Mouse (Mus musculus) midbrain, embryonic 16.5 days (tissue): ENCODE data around the gene Id2. TPM values are rescaled to one million over a fixed set of nuclear protein-coding genes. Genes with fewer than 3 reads are reported as not detected.

Experiments used
- ATAC-seq: fragments of 200-750 bp; cut with Nextera tagmentation; 2 replicates; pipeline ENCODE4 v1.8.0; 2017; ENCODE audit warnings: moderate TSS enrichment
- H3K27ac ChIP-seq: fragments of 300-500 bp; sonication (generic); 2 replicates; pipeline ENCODE4 v1.5.1; 2014; ENCODE audit warnings: mild to moderate bottlenecking, low read length, mixed read lengths
- H3K27me3 ChIP-seq: fragments of 300-500 bp; sonication (generic); 2 replicates; pipeline ENCODE4 v1.6.1; 2014; ENCODE audit warnings: low read depth, low read length, mixed read lengths; ENCODE audit not compliant: control insufficient read depth, insufficient read depth
- H3K36me3 ChIP-seq: fragments of 300-500 bp; sonication (generic); 2 replicates; pipeline ENCODE4 v1.6.1; 2014; ENCODE audit warnings: mild to moderate bottlenecking, low read length, moderate library complexity, mixed read lengths; ENCODE audit not compliant: control insufficient read depth, insufficient read depth
- H3K4me1 ChIP-seq: fragments of 300-500 bp; sonication (generic); 2 replicates; pipeline ENCODE4 v1.6.1; 2014; ENCODE audit warnings: mild to moderate bottlenecking, low read length, mixed read lengths; ENCODE audit not compliant: control insufficient read depth, insufficient read depth
- H3K4me2 ChIP-seq: fragments of 300-500 bp; sonication (generic); 2 replicates; pipeline ENCODE4 v1.6.1; 2014; ENCODE audit warnings: mild to moderate bottlenecking, low read length, mixed read lengths
- H3K4me3 ChIP-seq: fragments of 300-500 bp; sonication (generic); 2 replicates; pipeline ENCODE4 v1.5.1; 2014; ENCODE audit warnings: low read depth, mild to moderate bottlenecking, low read length, moderate library complexity, mixed read lengths
- H3K9ac ChIP-seq: fragments of 300-500 bp; sonication (generic); 2 replicates; pipeline ENCODE4 v1.6.1; 2014; ENCODE audit warnings: low read depth, low read length, mixed read lengths
- H3K9me3 ChIP-seq: fragments of 300-500 bp; sonication (generic); replicated peaks from 2 replicates; pipeline ENCODE4 v1.6.1; 2014; ENCODE audit warnings: mild to moderate bottlenecking, low read length, mixed read lengths; ENCODE audit not compliant: control insufficient read depth, poor library complexity, severe bottlenecking
- WGBS: fragments of 180-500 bp; shearing (Covaris S2); extraction: QIAGEN DNeasy Blood & Tissue Kit; methylation state at CpG from one replicate; pipeline ENCODE4 v1.1.7; 2014; 5-methylcytosine and 5-hydroxymethylcytosine counted together
- polyA plus RNA-seq: library from polyadenylated mRNA; unstranded; fragments of >200 nt; fragmentation: Nextera tagmentation; extraction: Ambion mirVana; gene quantifications from 2 replicates; pipeline ENCODE4 v1.2.1, GENCODE M21; 2015

Gene Id2
- polyA plus RNA-seq, 1 experiment from 2014 or later = 176 TPM

- no peak overlapping the region for H3K4me2 ChIP-seq
- no peaks in the 10 kb centered on the region for H3K36me3 ChIP-seq
- H3K9ac ChIP-seq = no peak overlapping the region
- ATAC-seq = no peak
- no peaks in the 10 kb centered on the region for H3K9me3 ChIP-seq
- no peaks in the 10 kb centered on the region for H3K4me1 ChIP-seq
- H3K27ac ChIP-seq = no peak overlapping the region
- WGBS = 95% methylated on average over 1 of the region's 1 CpGs
- H3K27me3 ChIP-seq = no peaks in the 10 kb centered on the region
- H3K4me3 ChIP-seq = no peak overlapping the region
These were observed 17.5 kb upstream of the Id2 start for GRCm38 (mm10) chr12:25114426-25114825.

- ATAC-seq = no peak
- Histone ChIP-seq H3K9ac (no peak overlapping the region), H3K4me3 (no peak overlapping the region), H3K4me1 (no peaks in the 10 kb centered on the region), H3K36me3 (no peaks in the 10 kb centered on the region), H3K9me3 (no peaks in the 10 kb centered on the region), H3K4me2 (no peak overlapping the region), H3K27ac (no peak overlapping the region), H3K27me3 (no peaks in the 10 kb centered on the region)
- WGBS = 86% methylated on average over 2 of the region's 2 CpGs
These were observed 16.4 kb upstream of the Id2 start for GRCm38 (mm10) chr12:25113357-25113756.

GRCm38 (mm10) chr12:25112806-25113205 lies 15.9 kb upstream of the Id2 start:
- no peak overlapping the region for H3K4me2 ChIP-seq
- no peak overlapping the region for H3K27ac ChIP-seq
- H3K9ac ChIP-seq = no peak overlapping the region
- no peak for ATAC-seq
- H3K4me1 ChIP-seq = no peaks in the 10 kb centered on the region
- H3K9me3 ChIP-seq = no peaks in the 10 kb centered on the region
- no peaks in the 10 kb centered on the region for H3K36me3 ChIP-seq
- 96% methylated on average over 2 of the region's 2 CpGs for WGBS
- no peak overlapping the region for H3K4me3 ChIP-seq
- H3K27me3 ChIP-seq = no peaks in the 10 kb centered on the region

- Histone ChIP-seq H3K9me3 (no peaks in the 10 kb centered on the region), H3K4me2 (no peak overlapping the region), H3K27ac (no peak overlapping the region), H3K4me3 (no peak overlapping the region), H3K4me1 (no peaks in the 10 kb centered on the region), H3K36me3 (no peaks in the 10 kb centered on the region), H3K27me3 (no peaks in the 10 kb centered on the region), H3K9ac (no peak overlapping the region)
- WGBS = 83% methylated on average over 7 of the region's 7 CpGs
- no peak for ATAC-seq
These were observed 13.7 kb upstream of the Id2 start for GRCm38 (mm10) chr12:25110682-25111078.

- Histone ChIP-seq H3K4me1 (no peaks in the 10 kb centered on the region), H3K4me3 (no peak overlapping the region), H3K9ac (no peak overlapping the region), H3K27ac (no peak overlapping the region), H3K4me2 (no peak overlapping the region), H3K9me3 (no peaks in the 10 kb centered on the region), H3K36me3 (no peaks in the 10 kb centered on the region), H3K27me3 (no peaks in the 10 kb centered on the region)
- WGBS = 67% methylated on average over 7 of the region's 7 CpGs
- ATAC-seq = no peak
These were observed 13.2 kb upstream of the Id2 start for GRCm38 (mm10) chr12:25109971-25110681.

GRCm38 (mm10) chr12:25108865-25109264 lies 11.9 kb upstream of the Id2 start:
- whole genome bisulfite sequencing = 83% methylated on average over 2 of the region's 2 CpGs

GRCm38 (mm10) chr12:25104541-25104940 lies 7.6 kb upstream of the Id2 start:
- no peak overlapping the region for H3K27ac ChIP-seq
- H3K4me2 ChIP-seq = no peak overlapping the region
- no peaks in the 10 kb centered on the region for H3K27me3 ChIP-seq
- H3K4me3 ChIP-seq = no peak overlapping the region
- H3K36me3 ChIP-seq = no peaks in the 10 kb centered on the region
- peaks cover 10% of the 10 kb centered on the region for H3K4me1 ChIP-seq
- no peak for ATAC-seq
- H3K9ac ChIP-seq = no peak overlapping the region
- H3K9me3 ChIP-seq = no peaks in the 10 kb centered on the region

More at GRCm38 (mm10) chr12:25108865-25109264, 11.9 kb upstream of the Id2 start:
- H3K4me2 ChIP-seq = no peak overlapping the region
- no peaks in the 10 kb centered on the region for H3K36me3 ChIP-seq
- no peak overlapping the region for H3K9ac ChIP-seq
- no peaks in the 10 kb centered on the region for H3K9me3 ChIP-seq
- no peak overlapping the region for H3K4me3 ChIP-seq
- no peaks in the 10 kb centered on the region for H3K4me1 ChIP-seq
- H3K27ac ChIP-seq = no peak overlapping the region
- no peak for ATAC-seq
- H3K27me3 ChIP-seq = no peaks in the 10 kb centered on the region

GRCm38 (mm10) chr12:25103911-25104310 lies 7.0 kb upstream of the Id2 start:
- Histone ChIP-seq H3K4me2 (no peak overlapping the region), H3K9ac (no peak overlapping the region), H3K27me3 (no peaks in the 10 kb centered on the region), H3K36me3 (no peaks in the 10 kb centered on the region), H3K9me3 (no peaks in the 10 kb centered on the region), H3K4me3 (no peak overlapping the region), H3K27ac (no peak overlapping the region), H3K4me1 (peaks cover 14% of the 10 kb centered on the region)
- WGBS = 85% methylated on average over 6 of the region's 6 CpGs
- ATAC-seq = no peak

GRCm38 (mm10) chr12:25101389-25101788 lies 4.4 kb upstream of the Id2 start:
- Histone ChIP-seq H3K4me2 (peak overlapping the region; percentile 98; the same call in 1 of the 2 replicates), H3K9ac (no peak overlapping the region), H3K27me3 (no peaks in the 10 kb centered on the region), H3K36me3 (no peaks in the 10 kb centered on the region), H3K9me3 (no peaks in the 10 kb centered on the region), H3K4me3 (no peak overlapping the region), H3K27ac (no peak overlapping the region), H3K4me1 (peaks cover 29% of the 10 kb centered on the region)
- ATAC-seq = no peak
- WGBS = 17% methylated on average over 5 of the region's 5 CpGs
